In the genomic region with DNA sequence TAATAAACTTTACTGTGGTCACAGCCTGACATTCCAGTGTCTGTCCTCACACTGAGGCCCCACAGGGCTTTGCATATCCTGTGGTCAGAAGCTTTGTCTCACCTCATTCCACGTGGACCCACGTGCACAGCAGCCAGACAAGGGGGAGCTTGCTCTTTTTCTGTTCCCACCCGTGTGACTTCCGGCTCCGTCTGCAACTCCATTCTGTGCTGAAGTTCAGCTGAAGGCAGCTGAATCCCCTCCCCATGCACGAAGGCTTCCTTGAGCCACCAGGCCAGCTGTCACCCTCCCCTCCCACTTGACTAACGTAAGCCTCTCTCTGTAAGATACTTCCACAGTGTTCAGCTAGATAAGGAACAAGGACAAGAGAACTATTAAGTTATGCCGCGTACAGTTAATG, we compare ENCODE assay signal across 9 mouse cellular contexts.
DNase-seq lines count a peak whose midpoint lies in the region; ATAC-seq and TF ChIP-seq lines count a peak whose summit lies in the region.
"Had no signal": no experiment of that assay in that cellular context is flagged by ENCODE, and none has a peak within 500 bp of the region (broad histone marks: within the 10 kb centered on the region; RNA-seq: fewer than 3 reads in every experiment).

No protein-coding gene starts in this region.

- H3K4me3 ChIP-seq in heart, embryonic 14.5 days (ENCODE audit: control insufficient read depth in 1 of 2, insufficient read depth in 1 of 2, low read depth in 1 of 2, low read length in 2 of 2) = no peak overlapping the region
- no peak overlapping the region for H3K4me3 ChIP-seq in liver, postnatal 0 days (ENCODE audit: low read depth, low read length)
- H3K4me3 ChIP-seq: layer of hippocampus, adult 2 months had no signal

- H3K9ac ChIP-seq in heart, embryonic 14.5 days (ENCODE audit: low read length) = peak overlapping the region; percentile 36; the same call in 1 of the 2 replicates
- H3K9ac ChIP-seq in liver, postnatal 0 days (replicated peaks) = no peak overlapping the region

- TF ChIP-seq EP300 in liver, postnatal 0 days (IDR thresholded peaks at IDR 0.05; ENCODE audit: low read depth) = no peak

- H3K4me2 ChIP-seq in heart, embryonic 14.5 days (ENCODE audit: low read length) = no peak overlapping the region
- no peak overlapping the region for H3K4me2 ChIP-seq in liver, postnatal 0 days (ENCODE audit: low read depth, low read length)

- peaks cover 16 to 23% of the 10 kb centered on the region in 2 experiments for H3K4me1 ChIP-seq in heart, embryonic 14.5 days (ENCODE audit: control insufficient read depth in 2 of 2, insufficient read depth in 2 of 2, low read length in 2 of 2)
- peaks cover 9% of the 10 kb centered on the region; the same call in 1 of the 2 replicates for H3K4me1 ChIP-seq in liver, postnatal 0 days (ENCODE audit: insufficient read depth)

- no peak for DNase-seq in heart, postnatal 4 days
- peak; percentile 15 for DNase-seq in 3T3-L1 (ENCODE audit: low read depth, low spot score)
- DNase-seq in liver, postnatal 0 days = no peak
- no peak for DNase-seq in cerebellum, postnatal 25 days
- DNase-seq in right cerebral cortex, postnatal 25 days = no peak
- DNase-seq in urinary bladder, postnatal 36 days (ENCODE audit: low spot score in 2 of 2) = no peak

- 4% methylated on average over 9 of the region's 9 CpGs for WGBS in heart, embryonic 14.5 days
- WGBS in liver, postnatal 0 days (ENCODE audit: insufficient replicate concordance) = 18% methylated on average over 9 of the region's 9 CpGs

- H3K27me3 ChIP-seq in heart, embryonic 14.5 days (ENCODE audit: control insufficient read depth, insufficient read depth, low read length) = no peaks in the 10 kb centered on the region
- H3K27me3 ChIP-seq in liver, postnatal 0 days (ENCODE audit: insufficient read depth, low read length) = no peaks in the 10 kb centered on the region

- ATAC-seq in heart, embryonic 14.5 days (ENCODE audit: insufficient number of reproducible peaks, insufficient read depth, low FRiP score, low read depth) = no peak
- peak; percentile 88 for ATAC-seq in common myeloid progenitor, adult 5-6 weeks (replicated peaks; ENCODE audit: low read depth, poor library complexity, severe bottlenecking)
- ATAC-seq in liver, postnatal 0 days = peak; percentile 28; the same call in 1 of the 2 replicates

- peak overlapping the region in 1 of 2 experiments; percentile 51; a peak in 3 of 4 replicates for H3K27ac ChIP-seq in heart, embryonic 14.5 days (replicated peaks in 1 of 2; ENCODE audit: control insufficient read depth in 1 of 2, insufficient read depth in 1 of 2, low read depth in 2 of 2, low read length in 2 of 2)
- no peak overlapping the region for H3K27ac ChIP-seq in liver, postnatal 0 days (ENCODE audit: low read depth)
- H3K27ac ChIP-seq: layer of hippocampus, adult 2 months had no signal

- no peaks in the 10 kb centered on the region for H3K36me3 ChIP-seq in heart, embryonic 14.5 days (ENCODE audit: control insufficient read depth, insufficient read depth, low read length)
- no peaks in the 10 kb centered on the region for H3K36me3 ChIP-seq in liver, postnatal 0 days (replicated peaks; ENCODE audit: insufficient read depth, low read length)

- no peak for TF ChIP-seq CTCF in liver, postnatal 0 days (IDR thresholded peaks at IDR 0.05; ENCODE audit: low read depth)

- no peaks in the 10 kb centered on the region for H3K9me3 ChIP-seq in heart, embryonic 14.5 days (ENCODE audit: control insufficient read depth, low read length)
- H3K9me3 ChIP-seq in liver, postnatal 0 days (ENCODE audit: low read length) = no peaks in the 10 kb centered on the region
